Mouse (Mus musculus) hindbrain, embryonic 16.5 days (tissue): ENCODE data around the gene Ybx3. TPM values are rescaled to one million over a fixed set of nuclear protein-coding genes. Genes with fewer than 3 reads are reported as not detected.

Experiments used
- ATAC-seq: fragments of 200-750 bp; cut with Nextera tagmentation; 2 replicates; pipeline ENCODE4 v1.8.0; 2017; ENCODE audit warnings: moderate TSS enrichment, moderate library complexity
- H3K27ac ChIP-seq: fragments of 300-500 bp; sonication (generic); 2 replicates; pipeline ENCODE4 v1.5.1; 2014; ENCODE audit warnings: low read depth, mild to moderate bottlenecking, control low read depth, low read length, moderate library complexity
- H3K27me3 ChIP-seq: fragments of 300-500 bp; sonication (generic); replicated peaks from 2 replicates; pipeline ENCODE4 v1.6.1; 2014; ENCODE audit warnings: low read length; ENCODE audit not compliant: control insufficient read depth, insufficient read depth
- H3K36me3 ChIP-seq: fragments of 300-500 bp; sonication (generic); 2 replicates; pipeline ENCODE4 v1.6.1; 2014; ENCODE audit warnings: mild to moderate bottlenecking, low read length, moderate library complexity, mixed read lengths; ENCODE audit not compliant: control insufficient read depth, insufficient read depth
- H3K4me1 ChIP-seq: fragments of 300-500 bp; sonication (generic); 2 replicates; pipeline ENCODE4 v1.6.1; 2014; ENCODE audit warnings: low read depth, low read length; ENCODE audit not compliant: control insufficient read depth, insufficient read depth
- H3K4me2 ChIP-seq: fragments of 300-500 bp; sonication (generic); 2 replicates; pipeline ENCODE4 v1.6.1; 2014; ENCODE audit warnings: mild to moderate bottlenecking, low read length, control low read depth, moderate library complexity
- H3K4me3 ChIP-seq: fragments of 300-500 bp; sonication (generic); 2 replicates; pipeline ENCODE4 v1.5.1; 2014; ENCODE audit warnings: mild to moderate bottlenecking, low read length, control low read depth, moderate library complexity
- H3K9ac ChIP-seq: fragments of 300-500 bp; sonication (generic); 2 replicates; pipeline ENCODE4 v1.6.1; 2014; ENCODE audit warnings: low read depth, mild to moderate bottlenecking, control low read depth, low read length, moderate library complexity
- H3K9me3 ChIP-seq: fragments of 300-500 bp; sonication (generic); 2 replicates; pipeline ENCODE4 v1.6.1; 2014; ENCODE audit warnings: mild to moderate bottlenecking, low read length, moderate library complexity; ENCODE audit not compliant: control insufficient read depth
- WGBS: fragments of 180-500 bp; shearing (Covaris S2); extraction: QIAGEN DNeasy Blood & Tissue Kit; methylation state at CpG from one replicate; pipeline ENCODE4 v1.1.7; 2014; 5-methylcytosine and 5-hydroxymethylcytosine counted together
- polyA plus RNA-seq: library from polyadenylated mRNA; unstranded; fragments of >200 nt; fragmentation: Nextera tagmentation; extraction: Ambion mirVana; gene quantifications from 2 replicates; pipeline ENCODE4 v1.2.1, GENCODE M21; 2015

Gene Ybx3
- polyA plus RNA-seq, 1 experiment from 2014 or later = 23.5 TPM

GRCm38 (mm10) chr6:131387221-131388039 is 846 bp downstream of the Ybx3 start:
- under 1% methylated on average over 43 of the region's 43 CpGs for whole genome bisulfite sequencing
- no peaks in the 10 kb centered on the region for H3K9me3 ChIP-seq
- peak overlapping the region; percentile 93 for H3K4me2 ChIP-seq
- H3K36me3 ChIP-seq = no peaks in the 10 kb centered on the region
- H3K9ac ChIP-seq = peak overlapping the region; percentile 96
- peaks cover 20% of the 10 kb centered on the region for H3K4me1 ChIP-seq
- H3K4me3 ChIP-seq = peak overlapping the region; percentile 98
- peak; percentile 66 for ATAC-seq
- no peaks in the 10 kb centered on the region for H3K27me3 ChIP-seq
- peak overlapping the region; percentile 90 for H3K27ac ChIP-seq

GRCm38 (mm10) chr6:131386416-131387019 is 1.8 kb downstream of the Ybx3 start:
- Histone ChIP-seq H3K4me1 (peaks cover 26% of the 10 kb centered on the region), H3K9me3 (no peaks in the 10 kb centered on the region), H3K27me3 (no peaks in the 10 kb centered on the region), H3K4me3 (peak overlapping the region; percentile 98), H3K36me3 (no peaks in the 10 kb centered on the region), H3K4me2 (peak overlapping the region; percentile 93), H3K27ac (no peak overlapping the region), H3K9ac (no peak overlapping the region; the same call in 1 of the 2 replicates)
- WGBS = 55% methylated on average over 9 of the region's 9 CpGs
- no peak for ATAC-seq

GRCm38 (mm10) chr6:131385469-131385868 is 2.8 kb downstream of the Ybx3 start:
- no peak overlapping the region for H3K9ac ChIP-seq
- H3K4me1 ChIP-seq = peaks cover 26% of the 10 kb centered on the region
- no peak overlapping the region for H3K4me2 ChIP-seq
- 86% methylated on average over 1 of the region's 1 CpGs for WGBS
- H3K9me3 ChIP-seq = no peaks in the 10 kb centered on the region
- H3K27ac ChIP-seq = no peak overlapping the region
- H3K4me3 ChIP-seq = no peak overlapping the region
- no peak for ATAC-seq
- no peaks in the 10 kb centered on the region for H3K27me3 ChIP-seq
- H3K36me3 ChIP-seq = no peaks in the 10 kb centered on the region

GRCm38 (mm10) chr6:131383713-131384330 is 4.5 kb downstream of the Ybx3 start:
- 52% methylated on average over 6 of the region's 6 CpGs for WGBS
- peaks cover 22% of the 10 kb centered on the region for H3K4me1 ChIP-seq
- no peak overlapping the region for H3K27ac ChIP-seq
- ATAC-seq = no peak
- H3K36me3 ChIP-seq = peaks cover 16% of the 10 kb centered on the region
- no peaks in the 10 kb centered on the region for H3K9me3 ChIP-seq
- no peaks in the 10 kb centered on the region for H3K27me3 ChIP-seq
- no peak overlapping the region for H3K9ac ChIP-seq
- no peak overlapping the region for H3K4me3 ChIP-seq
- no peak overlapping the region for H3K4me2 ChIP-seq

GRCm38 (mm10) chr6:131382984-131383337 is 5.3 kb downstream of the Ybx3 start:
- Histone ChIP-seq H3K4me1 (peaks cover 20% of the 10 kb centered on the region), H3K4me2 (no peak overlapping the region), H3K9me3 (no peaks in the 10 kb centered on the region), H3K9ac (no peak overlapping the region), H3K27ac (no peak overlapping the region), H3K4me3 (no peak overlapping the region), H3K36me3 (peaks cover 20% of the 10 kb centered on the region), H3K27me3 (no peaks in the 10 kb centered on the region)
- WGBS = 51% methylated on average over 3 of the region's 3 CpGs
- no peak for ATAC-seq

- 38% methylated on average over 14 of the region's 14 CpGs for WGBS
Measured at GRCm38 (mm10) chr6:131382232-131382983, 5.9 kb downstream of the Ybx3 start.

GRCm38 (mm10) chr6:131378858-131379428 is 9.3 kb downstream of the Ybx3 start:
- Histone ChIP-seq H3K4me1 (peaks cover 11% of the 10 kb centered on the region), H3K27me3 (no peaks in the 10 kb centered on the region), H3K4me2 (no peak overlapping the region), H3K9ac (no peak overlapping the region), H3K4me3 (no peak overlapping the region), H3K36me3 (peaks cover 36% of the 10 kb centered on the region), H3K27ac (no peak overlapping the region), H3K9me3 (no peaks in the 10 kb centered on the region)
- 98% methylated on average over 18 of the region's 18 CpGs for WGBS
- no peak for ATAC-seq

More at GRCm38 (mm10) chr6:131382232-131382983, 5.9 kb downstream of the Ybx3 start:
- Histone ChIP-seq H3K4me1 (peaks cover 20% of the 10 kb centered on the region), H3K4me2 (peak overlapping the region; percentile 0), H3K36me3 (peaks cover 22% of the 10 kb centered on the region), H3K9me3 (no peaks in the 10 kb centered on the region), H3K4me3 (no peak overlapping the region), H3K27me3 (no peaks in the 10 kb centered on the region), H3K9ac (no peak overlapping the region), H3K27ac (peak overlapping the region; percentile 39)
- ATAC-seq = peak; percentile 79

GRCm38 (mm10) chr6:131377378-131377777 is 10.9 kb downstream of the Ybx3 start:
- Histone ChIP-seq H3K36me3 (peaks cover 36% of the 10 kb centered on the region), H3K9me3 (no peaks in the 10 kb centered on the region)
- ATAC-seq = no peak

More at GRCm38 (mm10) chr6:131377378-131377777, 10.9 kb downstream of the Ybx3 start:
- Histone ChIP-seq H3K27ac (no peak overlapping the region), H3K4me2 (no peak overlapping the region), H3K4me1 (peaks cover 6% of the 10 kb centered on the region), H3K27me3 (no peaks in the 10 kb centered on the region), H3K4me3 (no peak overlapping the region), H3K9ac (no peak overlapping the region)
- 96% methylated on average over 5 of the region's 5 CpGs for WGBS
